Mouse (Mus musculus) forebrain, embryonic 14.5 days (tissue): ENCODE results near the gene Sytl2. TPM values are rescaled to one million over a fixed set of nuclear protein-coding genes. Genes with fewer than 3 reads are reported as not detected.

Experiments used
- ATAC-seq: fragments of 200-750 bp; cut with Nextera tagmentation; 2 replicates; pipeline ENCODE4 v1.8.0; 2017; ENCODE audit warnings: mild to moderate bottlenecking, moderate library complexity
- DNase-seq: peaks from one replicate; pipeline ENCODE4 v3.0.0-alpha.2; 2015; ENCODE audit warnings: low spot score
- H3K27ac ChIP-seq: fragments of 300-500 bp; sonication (generic); 2 replicates; pipeline ENCODE4 v1.5.1; 2014; ENCODE audit warnings: low read depth, mild to moderate bottlenecking, control low read depth, low read length, moderate library complexity
- H3K27me3 ChIP-seq: fragments of 300-500 bp; sonication (generic); replicated peaks from 2 replicates; pipeline ENCODE4 v1.6.1; 2014; ENCODE audit warnings: low read length, control low read depth, mixed read lengths; ENCODE audit not compliant: control insufficient read depth, insufficient read depth
- H3K36me3 ChIP-seq: fragments of 300-500 bp; sonication (generic); 2 replicates; pipeline ENCODE4 v1.6.1; 2014; ENCODE audit warnings: low read length, control low read depth; ENCODE audit not compliant: control insufficient read depth, insufficient read depth
- H3K4me1 ChIP-seq: fragments of 300-500 bp; sonication (generic); 2 replicates; pipeline ENCODE4 v1.6.1; 2014; ENCODE audit warnings: antibody characterized with exemption, low read length, control low read depth; ENCODE audit not compliant: control insufficient read depth, insufficient read depth
- H3K4me2 ChIP-seq: fragments of 300-500 bp; sonication (generic); 2 replicates; pipeline ENCODE4 v1.6.1; 2014; ENCODE audit warnings: mild to moderate bottlenecking, control low read depth, low read length
- H3K4me3 ChIP-seq: fragments of 300-500 bp; sonication (generic); 2 replicates; pipeline ENCODE4 v1.5.1; 2014; ENCODE audit warnings: low read depth, low read length, control low read depth
- H3K9ac ChIP-seq: fragments of 300-500 bp; sonication (generic); 2 replicates; pipeline ENCODE4 v1.6.1; 2014; ENCODE audit warnings: mild to moderate bottlenecking, low read length, control low read depth, moderate library complexity
- H3K9me3 ChIP-seq: fragments of 300-500 bp; sonication (generic); replicated peaks from 2 replicates; pipeline ENCODE4 v1.6.1; 2016; ENCODE audit warnings: low read length, control low read depth, mixed read lengths; ENCODE audit not compliant: control insufficient read depth
- WGBS: fragments of 180-500 bp; shearing (Covaris S2); extraction: QIAGEN DNeasy Blood & Tissue Kit; methylation state at CpG from one replicate; pipeline ENCODE4 v1.1.7; 2014; 5-methylcytosine and 5-hydroxymethylcytosine counted together
- polyA plus RNA-seq: library from polyadenylated mRNA; unstranded; fragments of >200 nt; fragmentation: Nextera tagmentation; extraction: Ambion mirVana; gene quantifications from 2 replicates; pipeline ENCODE4 v1.2.1, GENCODE M21; 2014

The Sytl2 gene
- polyA plus RNA-seq, 1 experiment from 2014 or later: 1.2 TPM

GRCm38 (mm10) chr7:90457517-90457916 is 155.5 kb downstream of the Sytl2 start:
- Histone ChIP-seq H3K4me2 (peak overlapping the region; percentile 64), H3K27ac (peak overlapping the region; percentile 89), H3K9ac (peak overlapping the region; percentile 79), H3K4me1 (peaks cover 8% of the 10 kb centered on the region), H3K4me3 (peak overlapping the region; percentile 70), H3K36me3 (peaks cover 15% of the 10 kb centered on the region; the same call in 1 of the 2 replicates), H3K27me3 (no peaks in the 10 kb centered on the region), H3K9me3 (no peaks in the 10 kb centered on the region)
- ATAC-seq (peak; percentile 65), DNase-seq (peak; percentile 54)
- 17% methylated on average over 10 of the region's 10 CpGs for WGBS

Other genes starting within 250 kb of the Sytl2 start
- 43.3 and 50.4 TPM in 2 replicates for gene Picalm, start 172.0 kb upstream of the Sytl2 start, polyA plus RNA-seq
- gene Ccdc83, start 36.5 kb upstream of the Sytl2 start, polyA plus RNA-seq: not detected in 2 replicates
- gene Ccdc89, start 124.3 kb downstream of the Sytl2 start, polyA plus RNA-seq: 1.8 and 2.0 TPM in 2 replicates
- gene Crebzf, start 140.5 kb downstream of the Sytl2 start, polyA plus RNA-seq: 32.9 and 34.8 TPM in 2 replicates
- 117 and 121 TPM in 2 replicates for gene Tmem126a, start 155.0 kb downstream of the Sytl2 start, polyA plus RNA-seq
- gene Tmem126b, start 173.7 kb downstream of the Sytl2 start, polyA plus RNA-seq: 34.5 and 38.3 TPM in 2 replicates
- gene Dlg2, start 174.4 kb downstream of the Sytl2 start, polyA plus RNA-seq: 17.9 and 25.1 TPM in 2 replicates